ENCODE assay signal across 8 mouse cellular contexts in the genomic region with DNA sequence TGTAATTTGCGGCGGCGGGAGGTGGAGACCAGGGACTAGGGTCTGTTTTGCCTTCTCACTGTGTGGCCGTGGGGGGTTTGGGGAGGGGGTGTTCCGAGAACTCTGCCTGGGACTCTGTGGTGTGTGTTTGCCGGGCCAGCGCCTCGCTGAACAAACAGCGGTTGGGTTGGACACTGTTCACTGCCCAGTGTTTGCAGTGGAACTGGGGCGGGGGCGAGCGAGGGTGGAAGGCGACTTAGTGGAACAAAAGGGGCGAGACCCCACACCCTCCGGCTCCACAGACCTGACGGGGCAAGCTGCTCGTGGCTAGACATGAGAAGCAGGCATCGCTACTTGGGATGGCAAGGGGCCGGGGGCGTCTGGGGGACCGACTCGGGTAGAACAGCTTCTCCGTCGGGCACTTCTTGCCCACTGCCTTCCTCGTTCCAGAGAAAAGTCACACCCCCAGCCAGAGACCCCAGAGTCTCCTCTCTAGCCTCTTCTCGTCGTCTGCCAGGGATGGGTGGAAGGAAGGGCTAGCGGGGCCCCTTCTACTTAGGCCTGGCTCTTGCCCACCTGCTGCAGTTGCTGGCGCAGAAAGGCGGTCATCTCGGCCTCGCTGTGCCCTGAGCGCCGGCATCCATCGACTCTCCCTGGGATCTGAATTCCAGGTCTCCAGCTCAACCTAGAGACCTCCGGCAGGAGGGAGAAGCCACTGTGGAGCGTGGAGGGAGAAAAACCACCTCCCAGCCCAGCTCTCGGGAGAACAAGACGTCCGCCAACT. TPM values are rescaled to one million over a fixed set of nuclear protein-coding genes. Genes with fewer than 3 reads are reported as not detected.
A peak's percentile ranks its signal among the peaks of the same experiment; 100 is the strongest.
DNase-seq lines count a peak whose midpoint lies in the region; ATAC-seq and TF ChIP-seq lines count a peak whose summit lies in the region.

No protein-coding gene starts in this region.

- TF ChIP-seq POLR2A in thymus, adult 2 months (IDR thresholded peaks at IDR 0.05; ENCODE audit: control insufficient read depth, extremely low read depth, insufficient read depth, low read length, poor library complexity): no peak

- H3K4me3 ChIP-seq in erythroblast, embryonic 14.5 days (replicated peaks): peak overlapping the region; percentile 83
- H3K4me3 ChIP-seq in thymus, adult 2 months (ENCODE audit: control insufficient read depth, insufficient read depth, low read length): peak overlapping the region; percentile 69
- H3K4me3 ChIP-seq in liver, embryonic 11.5 days (ENCODE audit: low read depth, low read length): peak overlapping the region; percentile 56
- peak overlapping the region; percentile 53 for H3K4me3 ChIP-seq in stomach, embryonic 14.5 days (ENCODE audit: low read depth, low read length)

- H3K36me3 ChIP-seq in erythroblast, embryonic 14.5 days (ENCODE audit: control insufficient read depth): no peaks in the 10 kb centered on the region
- no peaks in the 10 kb centered on the region for H3K36me3 ChIP-seq in thymus, adult 2 months (ENCODE audit: control insufficient read depth, insufficient read depth, low read length)
- H3K36me3 ChIP-seq in liver, embryonic 11.5 days (ENCODE audit: control insufficient read depth, insufficient read depth, low read length): no peaks in the 10 kb centered on the region
- H3K36me3 ChIP-seq in stomach, embryonic 14.5 days (ENCODE audit: control insufficient read depth, insufficient read depth, low read length): no peaks in the 10 kb centered on the region

- no peak for TF ChIP-seq CTCF in thymus, adult 2 months (IDR thresholded peaks at IDR 0.05; ENCODE audit: borderline replicate concordance, control insufficient read depth, extremely low read depth, insufficient read depth, low read length, poor library complexity)

- no peak for DNase-seq in thymus, adult 2 months
- DNase-seq in thymus, adult 18-20 months: no peak
- DNase-seq in liver, embryonic 11.5 days (ENCODE audit: low spot score): peak; percentile 51
- no peak for DNase-seq in urinary bladder, adult 2 months (ENCODE audit: low spot score)

- H3K27me3 ChIP-seq in erythroblast, embryonic 14.5 days (ENCODE audit: control insufficient read depth): peaks cover 82% of the 10 kb centered on the region
- H3K27me3 ChIP-seq in thymus, adult 2 months (ENCODE audit: control insufficient read depth, insufficient read depth, low read length): peaks cover 27% of the 10 kb centered on the region
- H3K27me3 ChIP-seq in liver, embryonic 11.5 days (replicated peaks; ENCODE audit: control insufficient read depth, insufficient read depth, low read length): peaks cover 54% of the 10 kb centered on the region
- peaks cover 48% of the 10 kb centered on the region for H3K27me3 ChIP-seq in stomach, embryonic 14.5 days (ENCODE audit: control insufficient read depth, insufficient read depth, low read length)

- 8% methylated on average over 40 of the region's 40 CpGs for WGBS in thymus, adult 2 months
- 3% methylated on average over 40 of the region's 40 CpGs for WGBS in liver, embryonic 11.5 days
- under 1% methylated on average over 40 of the region's 40 CpGs for WGBS in stomach, embryonic 14.5 days

- no peak overlapping the region for H3K27ac ChIP-seq in thymus, adult 2 months (ENCODE audit: control insufficient read depth, insufficient read depth, low read length)
- H3K27ac ChIP-seq in liver, embryonic 11.5 days (ENCODE audit: low read depth, low read length): no peak overlapping the region
- H3K27ac ChIP-seq in stomach, embryonic 14.5 days (ENCODE audit: low read length): peak overlapping the region; percentile 74

- H3K9ac ChIP-seq in liver, embryonic 11.5 days (ENCODE audit: low read depth, low read length): no peak overlapping the region
- peak overlapping the region; percentile 30; the same call in 1 of the 2 replicates for H3K9ac ChIP-seq in stomach, embryonic 14.5 days (replicated peaks; ENCODE audit: low read depth, low read length)

- peak overlapping the region; percentile 74 for H3K4me2 ChIP-seq in liver, embryonic 11.5 days
- H3K4me2 ChIP-seq in stomach, embryonic 14.5 days (replicated peaks; ENCODE audit: low read depth, low read length): peak overlapping the region; percentile 70

- peaks cover 17% of the 10 kb centered on the region; the same call in 1 of the 2 replicates for H3K9me3 ChIP-seq in erythroblast, embryonic 14.5 days (ENCODE audit: control insufficient read depth, low read length)
- H3K9me3 ChIP-seq in liver, embryonic 11.5 days (ENCODE audit: control insufficient read depth, low read length): no peaks in the 10 kb centered on the region
- H3K9me3 ChIP-seq in stomach, embryonic 14.5 days (ENCODE audit: control insufficient read depth, low read depth, low read length): no peaks in the 10 kb centered on the region

- no peak for ATAC-seq in erythroblast, adult 5-6 weeks (replicated peaks; ENCODE audit: low FRiP score, poor library complexity, severe bottlenecking)
- ATAC-seq in liver, embryonic 11.5 days (replicated peaks; ENCODE audit: low FRiP score): no peak
- ATAC-seq in stomach, embryonic 14.5 days (ENCODE audit: insufficient number of reproducible peaks, insufficient read depth, low FRiP score, low read depth): peak; percentile 17
- no peak for ATAC-seq in monocyte, adult 5-6 weeks (replicated peaks; ENCODE audit: insufficient number of reproducible peaks, low FRiP score, low TSS enrichment, poor library complexity, severe bottlenecking)

- peaks cover 36% of the 10 kb centered on the region for H3K4me1 ChIP-seq in erythroblast, embryonic 14.5 days (ENCODE audit: control insufficient read depth)
- peaks cover 9% of the 10 kb centered on the region; the same call in 1 of the 2 replicates for H3K4me1 ChIP-seq in thymus, adult 2 months (replicated peaks; ENCODE audit: control insufficient read depth, insufficient read depth, low read length)
- peaks cover 22% of the 10 kb centered on the region for H3K4me1 ChIP-seq in liver, embryonic 11.5 days (replicated peaks; ENCODE audit: control insufficient read depth, insufficient read depth, low read length)
- H3K4me1 ChIP-seq in stomach, embryonic 14.5 days (ENCODE audit: control insufficient read depth, insufficient read depth, low read length): peaks cover 15% of the 10 kb centered on the region; the same call in 1 of the 2 replicates

RNA-seq across cellular contexts. Expression of a gene that starts 0.6 kb away (rescaled TPM):
- polyA plus RNA-seq in erythroblast, embryonic 14.5 days (2012): 0.03 and 0.04 TPM in 2 replicates
- total RNA-seq in erythroblast, adult 5-6 weeks (2015; ENCODE audit: low replicate concordance): not detected in 2 replicates
- total RNA-seq in erythroblast, adult 5-6 weeks (2017; ENCODE audit: low replicate concordance): not detected in 2 replicates
- polyA plus RNA-seq in thymus, adult 2 months (2012; rRNA removed): 0.18 and 0.53 TPM in 2 replicates
- polyA plus RNA-seq in liver, embryonic 11.5 days (2014; fragmentation: Nextera tagmentation; extraction: Ambion mirVana): 1.3 and 1.4 TPM in 2 replicates
- polyA plus RNA-seq in stomach, embryonic 14.5 days (2014; fragmentation: Nextera tagmentation; extraction: Ambion mirVana): 3.7 and 4.0 TPM in 2 replicates
- total RNA-seq in monocyte, adult 5-6 weeks (2017): not detected in 3 replicates
- polyA plus RNA-seq in urinary bladder, adult 2 months (2012; rRNA removed): 0.14 and 0.19 TPM in 2 replicates
